Mouse (Mus musculus) heart, adult 8-10 months (tissue): Measurements from ENCODE around the gene Nbr1. TPM values are rescaled to one million over a fixed set of nuclear protein-coding genes. Genes with fewer than 3 reads are reported as not detected.
"Not testable (repeated sequence)": the region's sequence is repeated elsewhere in the genome, so short reads cannot be mapped to it uniquely, and the experiment has no call there.

Source experiments
- DNase-seq: peaks from one replicate; pipeline ENCODE4 v3.0.0; 2022; ENCODE audit warnings: low spot score
- total RNA-seq, 4 experiments: library from RNA; stranded (reverse); gene quantifications; 2 replicates each; pipeline ENCODE4 v1.2.4; 2022

Nbr1 gene
- total RNA-seq, 4 experiments from 2014 or later: 91.5 to 100 (median 96.2) TPM

DNA sequence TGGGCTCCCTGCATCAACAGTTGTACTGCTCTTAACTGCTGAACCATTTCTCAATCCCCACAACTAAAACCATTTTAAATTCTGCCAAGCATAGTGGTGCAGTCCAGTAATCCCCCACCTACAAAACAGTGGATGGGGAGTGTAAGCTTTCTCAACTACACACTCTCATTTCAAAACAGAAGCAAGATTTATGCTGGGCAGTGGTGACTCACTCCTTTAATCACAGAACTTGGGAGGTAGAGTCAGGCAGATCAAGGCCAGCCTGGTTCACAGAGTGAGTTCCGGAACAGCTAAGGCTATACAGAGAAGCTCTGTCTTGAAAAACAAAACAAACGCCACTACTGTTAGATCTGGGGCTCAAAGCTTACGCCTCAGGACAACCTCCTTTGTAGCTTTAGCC lies 66.6 kb downstream of the Nbr1 start:
- no peak for DNase-seq

DNA sequence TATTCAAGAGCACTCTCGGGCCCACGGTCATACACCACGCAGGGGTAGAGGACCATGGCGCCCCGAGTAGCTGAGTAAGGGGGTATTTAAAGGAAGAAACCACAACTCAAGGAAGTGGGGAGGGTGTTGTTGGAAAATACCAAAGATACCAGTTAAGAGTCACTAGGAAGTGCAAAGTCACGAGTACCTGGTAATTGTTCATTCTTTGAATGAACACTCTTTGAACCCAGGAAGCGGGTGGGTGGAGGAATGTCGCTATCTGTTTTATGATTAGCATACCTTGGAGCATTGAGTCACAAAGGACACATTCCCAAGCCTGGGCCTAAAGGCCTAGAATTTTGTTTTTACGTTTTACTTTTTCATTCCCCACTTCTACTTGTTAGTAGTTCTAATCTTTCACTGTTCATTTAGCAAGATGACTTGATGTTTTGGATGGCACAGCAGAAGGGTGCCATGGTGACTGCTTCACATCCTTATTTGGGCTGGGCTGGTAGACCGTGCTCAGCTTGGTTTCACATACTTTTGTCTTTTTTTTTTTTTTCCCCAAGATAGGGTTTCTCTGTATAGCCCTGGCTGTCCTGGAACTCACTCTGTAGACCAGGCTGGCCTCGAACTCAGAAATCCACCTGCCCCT lies 68.2 kb downstream of the Nbr1 start:
- not testable (repeated sequence) for DNase-seq

DNA sequence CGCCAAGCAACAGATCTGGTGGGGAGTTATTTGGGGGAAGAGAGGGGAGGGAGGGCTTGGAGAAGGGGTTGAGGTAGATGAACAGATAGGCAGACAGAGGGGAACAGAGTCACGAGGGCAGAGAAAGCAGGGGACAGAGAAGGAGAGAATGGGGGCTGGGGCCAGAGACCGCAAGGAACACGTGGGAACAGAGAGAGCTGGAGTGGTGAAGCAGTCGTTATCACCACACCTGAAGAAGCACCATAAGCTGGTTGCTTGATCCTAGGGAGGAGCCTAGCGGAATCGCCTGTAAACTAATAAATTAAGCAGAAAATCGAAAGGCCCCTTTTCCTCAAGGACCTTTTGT lies 74.7 kb downstream of the Nbr1 start:
- DNase-seq: no peak

DNA sequence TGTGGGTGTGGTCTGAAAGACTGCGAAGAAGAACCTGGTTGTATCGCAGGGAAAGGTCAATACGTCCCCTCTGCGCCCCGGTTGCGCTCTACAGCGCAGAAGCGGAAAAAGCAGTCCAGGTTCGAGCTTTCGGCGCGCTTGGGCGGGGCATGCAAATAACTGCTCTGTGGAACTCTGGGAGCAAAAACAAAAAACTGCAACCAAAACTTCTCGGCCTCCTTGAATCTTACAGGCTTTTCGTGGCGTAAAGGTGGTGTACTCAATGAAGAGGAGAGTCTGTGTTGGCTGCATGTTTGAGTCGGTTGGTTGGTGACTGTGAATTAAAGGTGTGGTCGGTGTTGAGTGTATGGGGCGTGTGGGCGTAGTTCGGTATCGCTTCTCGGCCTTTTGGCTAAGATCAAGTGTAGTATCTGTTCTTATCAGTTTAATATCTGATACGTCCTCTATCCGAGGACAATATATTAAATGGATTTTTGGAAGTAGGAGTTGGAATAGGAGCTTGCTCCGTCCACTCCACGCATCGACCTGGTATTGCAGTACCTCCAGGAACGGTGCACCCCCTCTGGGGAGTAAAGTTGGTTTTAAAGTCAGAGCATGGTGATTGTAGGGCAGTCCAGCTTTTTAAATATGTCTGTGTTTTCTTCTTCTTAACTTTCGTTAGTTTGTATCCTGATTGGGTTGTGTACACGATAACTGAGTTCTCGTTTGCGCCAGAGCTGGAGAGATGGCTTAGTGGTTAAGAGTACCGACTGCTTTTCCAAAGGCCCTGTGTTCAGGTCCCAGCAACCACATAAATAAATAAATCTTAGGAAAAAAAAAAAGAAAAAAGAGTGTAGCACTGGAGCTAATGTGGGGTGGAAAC lies 75.3 kb downstream of the Nbr1 start, which contains the start of gene Rdm1:
Rdm1 (plus strand) TSS at position 201 of the 862 bp plus-strand sequence.
- DNase-seq: peak; percentile 80

DNA sequence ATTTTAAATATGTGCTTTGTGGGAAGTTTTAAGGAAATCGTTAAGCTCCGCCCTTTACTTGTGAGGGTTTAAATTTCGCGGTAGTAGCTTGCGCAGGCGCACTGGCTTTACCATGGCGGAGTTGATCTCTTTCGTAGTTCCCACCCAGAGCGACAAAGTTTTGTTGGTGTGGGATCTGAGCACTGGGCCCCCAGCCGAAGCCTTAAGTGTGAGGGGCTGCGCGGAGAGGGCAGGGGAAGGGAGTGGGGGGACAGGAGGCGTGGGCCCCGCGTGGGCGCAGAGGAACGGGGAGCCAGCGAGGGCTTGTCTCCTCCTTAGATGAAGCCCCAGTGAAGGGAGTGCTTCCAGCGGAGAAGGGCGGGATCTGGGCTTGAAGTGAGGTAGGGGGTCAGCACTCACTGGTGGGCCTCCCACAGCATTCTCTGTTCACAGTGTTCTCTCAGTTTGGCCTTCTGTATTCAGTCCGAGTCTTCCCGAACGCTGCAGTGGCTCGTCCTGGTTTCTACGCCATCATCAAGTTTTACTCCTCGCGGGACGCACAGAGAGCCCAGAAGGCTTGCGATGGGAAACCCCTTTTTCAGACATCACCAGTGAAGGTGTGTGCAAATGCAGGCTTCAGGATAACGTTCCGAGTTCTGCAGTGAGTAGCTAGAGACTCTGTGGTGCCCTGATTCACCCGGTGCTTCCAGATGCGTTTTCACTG lies 76.1 kb downstream of the Nbr1 start:
- peak; percentile 91 for DNase-seq

DNA sequence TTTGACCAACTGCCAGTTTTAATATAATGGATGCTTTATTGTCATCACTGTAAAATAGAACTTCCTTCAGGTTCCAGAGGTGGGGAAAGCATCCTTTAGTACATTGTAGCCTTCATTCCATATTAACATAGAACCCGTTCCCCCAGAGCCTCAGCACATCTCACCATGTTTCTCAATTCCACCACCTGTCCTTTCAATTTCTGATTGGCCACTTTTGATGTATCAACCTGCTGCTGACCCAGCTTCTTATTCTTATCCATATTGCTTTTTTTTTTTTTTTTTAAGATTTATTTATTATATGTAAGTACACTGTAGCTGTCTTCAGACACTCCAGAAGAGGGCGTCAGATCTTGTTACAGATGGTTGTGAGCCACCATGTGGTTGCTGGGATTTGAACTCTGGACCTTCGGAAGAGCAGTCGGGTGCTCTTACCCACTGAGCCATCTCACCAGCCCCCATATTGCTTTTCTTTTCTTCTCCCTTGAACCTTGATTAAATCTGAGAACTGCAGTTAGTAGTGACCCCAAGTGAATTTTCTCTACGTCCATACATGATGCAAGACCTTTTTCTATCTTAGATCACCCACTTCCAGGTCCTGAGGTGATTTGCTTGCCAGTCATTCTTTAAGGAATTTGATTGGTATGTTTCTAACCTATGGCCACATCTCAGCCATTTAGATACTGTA lies 76.9 kb downstream of the Nbr1 start:
- DNase-seq: not testable (repeated sequence)

Other genes starting within 250 kb of the Nbr1 start
- 100 to 1,000 TPM in 2 of 4 experiments, 10 to 100 TPM in 2; 78.6 to 116 (median 100) TPM for gene Becn1, start 249.9 kb upstream of the Nbr1 start, total RNA-seq
- gene Psme3, start 235.9 kb upstream of the Nbr1 start, total RNA-seq: 10 to 100 TPM; 66.4 to 85.0 (median 73.6) TPM
- 1 to 10 TPM; 1.4 to 1.9 (median 1.7) TPM for gene Aoc2, start 227.1 kb upstream of the Nbr1 start, total RNA-seq
- gene Aoc3, start 221.5 kb upstream of the Nbr1 start, total RNA-seq: 1 to 10 TPM; 7.1 to 9.2 (median 8.5) TPM
- gene G6pc, start 184.6 kb upstream of the Nbr1 start, total RNA-seq: not detected
- 10 to 100 TPM; 12.3 to 25.8 (median 22.4) TPM for gene Aarsd1, start 134.5 kb upstream of the Nbr1 start, total RNA-seq
- 10 to 100 TPM in 1 of 4 experiments, 1 to 10 TPM in 3; 5.0 to 11.5 (median 6.8) TPM for gene Gm27029, start 127.4 kb upstream of the Nbr1 start, total RNA-seq
- 10 to 100 TPM; 10.5 to 13.1 (median 11.8) TPM for gene Rundc1, start 127.1 kb upstream of the Nbr1 start, total RNA-seq
- 10 to 100 TPM; 46.5 to 67.8 (median 61.1) TPM for gene Ptges3l, start 126.8 kb upstream of the Nbr1 start, total RNA-seq
- 10 to 100 TPM; 29.2 to 41.5 (median 39.2) TPM for gene Rpl27, start 109.9 kb upstream of the Nbr1 start, total RNA-seq
- gene Ifi35, start 103.7 kb upstream of the Nbr1 start, total RNA-seq: 10 to 100 TPM; 13.4 to 14.6 (median 13.9) TPM
- 1 to 10 TPM; 5.3 to 7.5 (median 6.2) TPM for gene Rnd2, start 87.2 kb upstream of the Nbr1 start, total RNA-seq
- gene Vat1, start 85.9 kb upstream of the Nbr1 start, total RNA-seq: 10 to 100 TPM; 20.6 to 23.2 (median 21.8) TPM
- under 1 TPM; 0.22 to 0.57 (median 0.35) TPM for gene Brca1, start 194 bp upstream of the Nbr1 start, total RNA-seq
- gene Tmem106a, start 30.1 kb downstream of the Nbr1 start, total RNA-seq: 1 to 10 TPM; 3.8 to 6.8 (median 4.1) TPM
- gene Gm11634, start 47.1 kb downstream of the Nbr1 start, total RNA-seq: not detected
- gene Rdm1, start 75.0 kb downstream of the Nbr1 start, total RNA-seq: 10 to 100 TPM; 47.9 to 60.0 (median 55.8) TPM
- 10 to 100 TPM; 21.1 to 30.1 (median 27.0) TPM for gene Arl4d, start 113.4 kb downstream of the Nbr1 start, total RNA-seq
- 10 to 100 TPM; 13.6 to 15.8 (median 14.6) TPM for gene Dhx8, start 180.8 kb downstream of the Nbr1 start, total RNA-seq
- under 1 TPM in 2 of 4 experiments, not detected in 2; 0.68 to 0.86 TPM for gene Etv4, start 233.2 kb downstream of the Nbr1 start, total RNA-seq